Mouse (Mus musculus) neural tube, postnatal 0 days (tissue): ENCODE results near the gene Rbm7. TPM values are rescaled to one million over a fixed set of nuclear protein-coding genes. Genes with fewer than 3 reads are reported as not detected.

Experiments
- microRNA-seq: library from miRNA; unstranded; fragments of <30 nt; microRNA quantifications from one replicate; pipeline ENCODE4, GENCODE M21; 2016
- polyA plus RNA-seq: library from polyadenylated mRNA; unstranded; fragments of >200 nt; fragmentation: Nextera tagmentation; extraction: Ambion mirVana; gene quantifications from 2 replicates; pipeline ENCODE4 v1.2.1, GENCODE M21; 2015

Gene Rbm7
- polyA plus RNA-seq, result 71.2 and 72.6 TPM in 2 replicates

GRCm38 (mm10) chr9:48494817-48495547 is at the start of gene Rbm7, which contains the start of gene Gm5617:
TSS of gene Rbm7 (minus strand) at chr9:48495299.
TSS of gene Gm5617 (plus strand) at chr9:48495442.

GRCm38 (mm10) chr9:48480411-48481213 is 14.5 kb downstream of the Rbm7 start, which contains the start of gene Rexo2:
TSS of gene Rexo2 (minus strand) at chr9:48480623.

Small RNA genes within 50 kb of the gene (microRNA-seq; reads per million reads assigned to microRNA genes)
- not detected for gene Gm23653

Other genes starting within 250 kb of the Rbm7 start
- 0.34 and 0.68 TPM in 2 replicates for gene Nxpe2, start 141.8 kb downstream of the Rbm7 start, polyA plus RNA-seq
- gene Rexo2, start 14.7 kb downstream of the Rbm7 start, polyA plus RNA-seq, result 115 and 119 TPM in 2 replicates
- 27.0 and 35.3 TPM in 2 replicates for gene Gm5617, start 143 bp upstream of the Rbm7 start, polyA plus RNA-seq
- gene Nnmt, start 109.9 kb upstream of the Rbm7 start, polyA plus RNA-seq, result 1.2 and 2.5 TPM in 2 replicates